Comparison of ENCODE assay signal across 18 mouse cellular contexts in genomic region chr19:31862512-31863249, GRCm38 (mm10). TPM values are rescaled to one million over a fixed set of nuclear protein-coding genes. Genes with fewer than 3 reads are reported as not detected.
A peak's percentile ranks its signal among the peaks of the same experiment; 100 is the strongest.
DNase-seq lines count a peak whose midpoint lies in the region; ATAC-seq and TF ChIP-seq lines count a peak whose summit lies in the region.
"Had no signal": no experiment of that assay in that cellular context is flagged by ENCODE, and none has a peak within 500 bp of the region (broad histone marks: within the 10 kb centered on the region; RNA-seq: fewer than 3 reads in every experiment).

No protein-coding gene starts in this region.

- H3K9ac ChIP-seq in kidney, embryonic 16.5 days (replicated peaks; ENCODE audit: low read length) = no peak overlapping the region
- H3K9ac ChIP-seq: limb, embryonic 13.5 days; midbrain, embryonic 15.5 days had no signal

- H3K4me3 ChIP-seq in kidney, adult 2 months (ENCODE audit: insufficient read depth, low read depth, low read length) = no peak overlapping the region
- H3K4me3 ChIP-seq in kidney, embryonic 16.5 days (ENCODE audit: low read length) = no peak overlapping the region
- H3K4me3 ChIP-seq: embryonic facial prominence, embryonic 10.5 days; heart, embryonic 10.5 days; left cerebral cortex, adult 2 months; limb, embryonic 13.5 days; midbrain, embryonic 15.5 days had no signal

- no peak for TF ChIP-seq POLR2A in kidney, adult 2 months (IDR thresholded peaks at IDR 0.05; ENCODE audit: low read depth, low read length)
- TF ChIP-seq POLR2A in brain, embryonic 14.5 days (IDR thresholded peaks at IDR 0.05; ENCODE audit: borderline replicate concordance, extremely low read depth, insufficient read depth, insufficient read length, poor library complexity, severe bottlenecking) = no peak

- H3K4me1 ChIP-seq in kidney, adult 2 months (ENCODE audit: control insufficient read depth, insufficient read depth, low read length) = no peaks in the 10 kb centered on the region
- no peaks in the 10 kb centered on the region for H3K4me1 ChIP-seq in kidney, embryonic 16.5 days (ENCODE audit: insufficient read depth, low read length)
- H3K4me1 ChIP-seq: embryonic facial prominence, embryonic 10.5 days; heart, embryonic 10.5 days; limb, embryonic 13.5 days; midbrain, embryonic 15.5 days had no signal

- H3K4me2 ChIP-seq in kidney, embryonic 16.5 days (replicated peaks; ENCODE audit: low read depth, low read length) = no peak overlapping the region
- H3K4me2 ChIP-seq: limb, embryonic 13.5 days; midbrain, embryonic 15.5 days had no signal

- WGBS in kidney, adult 2 months = 41% methylated on average over 6 of the region's 6 CpGs
- 58% methylated on average over 6 of the region's 6 CpGs for WGBS in kidney, embryonic 16.5 days

- H3K27me3 ChIP-seq in kidney, adult 2 months (replicated peaks; ENCODE audit: control insufficient read depth, insufficient read depth, low read length) = no peaks in the 10 kb centered on the region
- no peaks in the 10 kb centered on the region for H3K27me3 ChIP-seq in kidney, embryonic 16.5 days (ENCODE audit: insufficient read depth, low read length)
- H3K27me3 ChIP-seq: limb, embryonic 13.5 days; midbrain, embryonic 15.5 days had no signal

- DNase-seq in kidney, adult 2 months = peak; percentile 58
- DNase-seq in A20 (ENCODE audit: low read depth, low spot score) = peak; percentile 2
- DNase-seq in brain, embryonic 14.5 days (ENCODE audit: low read depth) = peak; percentile 83
- DNase-seq in kidney, postnatal 10 days = peak; percentile 5
- DNase-seq in cerebellum, adult 9-10 months = no peak
- no peak for DNase-seq in heart, postnatal 10 days
- DNase-seq: cerebellum, postnatal 10 days; lung, adult 2 months had no signal

- peak; percentile 59 for TF ChIP-seq CTCF in kidney, adult 2 months (conservative IDR thresholded peaks at IDR 0.05; ENCODE audit: insufficient read depth, insufficient read length, low read depth, low read length)
- no peak for TF ChIP-seq CTCF in brain, embryonic 14.5 days (IDR thresholded peaks at IDR 0.05; ENCODE audit: borderline replicate concordance, extremely low read depth, insufficient read depth, insufficient read length)

- no peak overlapping the region for H3K27ac ChIP-seq in kidney, adult 2 months (ENCODE audit: insufficient read depth, low read depth, low read length)
- no peak overlapping the region for H3K27ac ChIP-seq in kidney, embryonic 16.5 days (ENCODE audit: low read length)
- H3K27ac ChIP-seq: embryonic facial prominence, embryonic 10.5 days; heart, embryonic 10.5 days; left cerebral cortex, adult 2 months; limb, embryonic 13.5 days; midbrain, embryonic 15.5 days had no signal

- no peaks in the 10 kb centered on the region for H3K36me3 ChIP-seq in kidney, adult 2 months (ENCODE audit: control insufficient read depth, insufficient read depth, low read length)
- no peaks in the 10 kb centered on the region for H3K36me3 ChIP-seq in kidney, embryonic 16.5 days (ENCODE audit: insufficient read depth, low read length)
- H3K36me3 ChIP-seq: embryonic facial prominence, embryonic 10.5 days; heart, embryonic 10.5 days; limb, embryonic 13.5 days; midbrain, embryonic 15.5 days had no signal

- no peak for ATAC-seq in kidney, embryonic 16.5 days (ENCODE audit: low FRiP score, low TSS enrichment)
- ATAC-seq: midbrain, embryonic 15.5 days; Patski had no signal

- intact Hi-C loops in heart, postnatal 10 days (cut with DNase I) = no loop called here

- H3K9me3 ChIP-seq in kidney, embryonic 16.5 days (ENCODE audit: low read length) = no peaks in the 10 kb centered on the region
- H3K9me3 ChIP-seq: embryonic facial prominence, embryonic 10.5 days; heart, embryonic 10.5 days; limb, embryonic 13.5 days; midbrain, embryonic 15.5 days had no signal

RNA-seq across cellular contexts. Expression of gene A1cf, which starts 5.9 kb away (rescaled TPM):
- polyA plus RNA-seq in kidney, adult 2 months (2012; rRNA removed) = 26.3 and 27.9 TPM in 2 replicates
- 1.9 and 2.0 TPM in 2 replicates for polyA plus RNA-seq in kidney, embryonic 16.5 days (2015; fragmentation: Nextera tagmentation; extraction: Ambion mirVana)
- not detected in 2 replicates for polyA plus RNA-seq in brain, embryonic 14.5 days (2012; rRNA removed)
- not detected for total RNA-seq in heart, postnatal 10 days (2021)
- total RNA-seq: gastrocnemius, adult 8-10 months; left cerebral cortex, adult 2 months had no signal
- polyA plus RNA-seq: embryonic facial prominence, embryonic 10.5 days; limb, embryonic 13.5 days; lung, adult 2 months; midbrain, embryonic 15.5 days; neural tube, embryonic 11.5 days; Patski; urinary bladder, adult 2 months had no signal

Comparison
In these comparisons a context has a peak if more than half of its experiments do, and no peak if none do; other contexts are left out.
1. DNase-seq: peak in kidney, adult 2 months (single experiment), A20 (single experiment), brain, embryonic 14.5 days (single experiment) and kidney, postnatal 10 days (single experiment); none in cerebellum, adult 9-10 months (single experiment) and heart, postnatal 10 days (0 of 2).